Mouse (Mus musculus): ENCODE data around the gene Spic. TPM values are rescaled to one million over a fixed set of nuclear protein-coding genes. Genes with fewer than 3 reads are reported as not detected.

The Spic gene
- polyA plus RNA-seq, 1 experiment from 2014 or later: not detected

DNA sequence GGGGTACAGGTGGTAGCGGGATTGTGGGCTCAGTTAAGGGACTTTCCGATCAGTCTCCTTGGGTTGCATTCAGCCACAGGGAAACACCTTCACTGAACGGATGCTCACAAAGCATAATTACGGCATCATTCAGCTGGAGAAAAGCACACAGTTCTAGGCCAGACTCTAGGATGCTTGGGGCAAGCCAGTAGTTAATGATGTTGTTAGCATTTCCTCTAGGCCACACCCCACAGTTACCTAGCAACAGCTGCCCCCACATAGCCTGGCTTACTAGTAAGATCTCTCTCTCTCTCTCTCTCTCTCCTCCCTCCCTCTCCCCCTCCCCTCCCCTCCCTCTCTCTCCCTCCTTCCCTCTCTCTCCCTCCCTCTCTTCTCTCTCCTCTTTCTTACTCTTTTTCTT is 57.8 kb downstream of the Spic start:
- 71% methylated on average over 4 of the region's 4 CpGs for WGBS
- Histone ChIP-seq H3K36me3 (replicated peaks) (no peaks in the 10 kb centered on the region), H3K27me3 (ENCODE audit: poor library complexity, severe bottlenecking) (no peaks in the 10 kb centered on the region), H3K27ac (no peak overlapping the region), H3K9me3 (no peaks in the 10 kb centered on the region), H3K4me1 (peaks cover 7% of the 10 kb centered on the region; the same call in 1 of the 2 replicates), H3K4me3 (no peak overlapping the region)
- no peak for DNase-seq (ENCODE audit: extremely low spot score, low spot score)

GRCm38 (mm10) chr10:88626176-88626575 is 58.6 kb downstream of the Spic start:
- H3K9me3 ChIP-seq: no peaks in the 10 kb centered on the region
- DNase-seq (ENCODE audit: extremely low spot score, low spot score): no peak
- H3K4me3 ChIP-seq: no peak overlapping the region
- H3K36me3 ChIP-seq (replicated peaks): no peaks in the 10 kb centered on the region
- WGBS: 70% methylated on average over 3 of the region's 3 CpGs
- peaks cover 7% of the 10 kb centered on the region; the same call in 1 of the 2 replicates for H3K4me1 ChIP-seq
- H3K27me3 ChIP-seq (ENCODE audit: poor library complexity, severe bottlenecking): no peaks in the 10 kb centered on the region
- H3K27ac ChIP-seq: no peak overlapping the region

Other genes starting within 250 kb of the Spic start
- 0.19 TPM in 1 of 2 replicates, not detected in the other for gene Sycp3, start 225.4 kb downstream of the Spic start, polyA plus RNA-seq (2016; fragmentation: Nextera tagmentation; extraction: Ambion mirVana)
- gene Chpt1, start 180.9 kb downstream of the Spic start, polyA plus RNA-seq (2016; fragmentation: Nextera tagmentation; extraction: Ambion mirVana): 9.0 and 9.4 TPM in 2 replicates
- 0.14 and 0.17 TPM in 2 replicates for gene Mybpc1, start 79.9 kb downstream of the Spic start, polyA plus RNA-seq (2016; fragmentation: Nextera tagmentation; extraction: Ambion mirVana)
- gene Arl1, start 45.8 kb upstream of the Spic start, polyA plus RNA-seq (2016; fragmentation: Nextera tagmentation; extraction: Ambion mirVana): 157 TPM in 2 replicates
- gene Utp20, start 141.8 kb upstream of the Spic start, polyA plus RNA-seq (2016; fragmentation: Nextera tagmentation; extraction: Ambion mirVana): 25.8 and 26.5 TPM in 2 replicates
- 0.06 and 0.14 TPM in 2 replicates for gene Slc5a8, start 201.0 kb upstream of the Spic start, polyA plus RNA-seq (2016; fragmentation: Nextera tagmentation; extraction: Ambion mirVana)

Data from forebrain, embryonic 10.5 days (tissue).